Mouse (Mus musculus) cerebellum, postnatal 25 days (tissue): ENCODE measurements at regions not wholly inside any gene's neighbourhood (a gene's known extent, or its start where the extent isn't known, plus 50 kb on each side); places are given as distances from the start of the nearest gene placed in this dataset.

Experiments
- DNase-seq, 2 experiments: peaks; one replicate each; pipeline ENCODE4 v3.0.0; 2021; ENCODE audit warnings: mixed read lengths in 2 of 2

DNA sequence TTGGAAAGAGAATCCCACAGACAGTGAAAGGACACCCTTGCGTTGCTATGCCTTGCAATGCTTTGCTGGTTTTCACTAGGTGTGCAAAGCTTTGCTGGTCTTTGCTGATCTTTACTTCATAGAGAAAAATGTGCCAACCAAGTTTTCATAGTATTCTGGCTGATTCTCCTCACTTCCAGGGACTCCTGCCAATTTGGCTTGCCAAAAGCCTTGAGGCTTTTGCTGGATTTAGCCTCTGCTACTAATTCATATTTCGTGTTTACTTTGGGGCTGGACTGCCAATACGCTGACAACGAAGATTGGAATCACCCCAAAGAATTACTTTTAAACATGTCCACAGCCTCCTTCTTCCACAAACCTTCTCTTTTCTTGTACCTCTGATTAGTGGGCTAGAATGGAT lies 162.2 kb upstream of the Ednrb start:
- DNase-seq: no peak

DNA sequence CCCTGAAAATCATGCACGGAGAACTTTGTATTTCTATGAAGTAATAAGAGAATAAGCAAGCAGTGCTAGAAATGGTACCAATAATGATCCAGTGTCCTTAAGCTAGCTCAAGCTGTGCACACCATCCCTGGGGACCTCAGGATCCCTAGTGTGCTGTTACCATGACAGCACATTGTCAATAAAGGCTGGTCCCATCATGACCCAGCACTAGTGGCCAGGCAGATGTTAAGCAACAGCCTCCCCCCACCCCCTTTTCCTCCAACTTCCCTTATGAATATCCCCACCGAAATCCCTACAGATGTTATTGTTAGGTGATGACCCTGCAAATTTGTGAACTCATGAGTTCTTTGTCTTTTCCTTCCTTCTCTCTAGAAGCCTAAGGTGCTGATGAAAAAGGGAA lies 160.9 kb upstream of the Ednrb start:
- no peak for DNase-seq

DNA sequence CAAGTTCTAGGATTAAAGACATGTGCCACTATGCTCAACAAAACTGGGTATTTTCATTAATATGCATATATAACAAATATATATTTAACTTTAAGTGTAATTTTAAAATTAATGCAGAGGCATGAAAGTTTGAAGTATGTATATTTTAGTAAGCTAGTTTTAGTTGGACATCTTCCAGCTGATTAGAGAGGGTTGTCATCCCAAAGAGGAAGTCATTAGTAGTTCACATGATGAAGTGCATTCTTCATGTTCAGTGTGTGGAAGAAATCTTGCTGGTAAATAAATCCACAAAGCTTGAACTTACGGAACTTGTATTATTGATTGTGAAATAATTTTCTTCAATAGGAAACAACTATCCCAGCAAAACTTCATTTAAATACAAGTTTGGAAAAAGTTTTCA lies 158.2 kb upstream of the Ednrb start:
- no peak for DNase-seq

DNA sequence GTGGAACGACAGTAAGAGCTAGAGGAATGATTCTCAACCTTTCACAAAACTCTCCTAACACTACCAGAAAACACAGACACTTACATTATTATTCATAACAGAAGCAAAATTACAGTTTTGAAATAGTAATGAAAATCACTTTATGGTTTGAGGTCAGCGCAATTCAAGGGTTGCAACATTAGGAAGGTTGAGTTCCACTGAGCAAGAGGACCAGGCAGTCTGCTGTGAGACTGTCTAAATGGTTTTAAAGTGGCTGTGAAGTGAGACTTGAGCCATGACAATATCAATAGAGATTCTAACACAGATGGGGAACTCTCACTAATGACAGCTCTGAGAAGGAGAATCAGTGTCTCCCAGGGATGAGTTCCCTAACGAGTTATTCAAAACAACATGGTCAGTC lies 146.2 kb upstream of the Ednrb start:
- no peak for DNase-seq

DNA sequence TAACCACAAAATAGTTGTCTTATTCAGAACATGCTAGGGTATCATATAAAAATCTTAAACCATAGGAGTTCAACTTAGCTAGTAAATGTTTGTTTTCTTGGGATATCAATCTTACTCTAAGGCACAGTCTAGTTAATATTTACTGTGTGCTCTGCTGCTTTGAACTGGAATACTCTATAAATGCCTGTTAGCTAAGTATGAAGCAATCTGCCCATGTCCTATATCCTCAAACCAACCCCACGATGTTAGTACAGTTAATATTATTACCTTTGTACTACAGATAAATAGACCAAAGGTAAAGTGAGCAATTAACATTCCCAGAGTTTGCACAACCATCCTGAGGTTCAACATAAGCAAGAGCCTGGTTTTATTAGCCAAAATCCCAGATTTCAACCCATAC lies 145.7 kb upstream of the Ednrb start:
- DNase-seq: no peak

DNA sequence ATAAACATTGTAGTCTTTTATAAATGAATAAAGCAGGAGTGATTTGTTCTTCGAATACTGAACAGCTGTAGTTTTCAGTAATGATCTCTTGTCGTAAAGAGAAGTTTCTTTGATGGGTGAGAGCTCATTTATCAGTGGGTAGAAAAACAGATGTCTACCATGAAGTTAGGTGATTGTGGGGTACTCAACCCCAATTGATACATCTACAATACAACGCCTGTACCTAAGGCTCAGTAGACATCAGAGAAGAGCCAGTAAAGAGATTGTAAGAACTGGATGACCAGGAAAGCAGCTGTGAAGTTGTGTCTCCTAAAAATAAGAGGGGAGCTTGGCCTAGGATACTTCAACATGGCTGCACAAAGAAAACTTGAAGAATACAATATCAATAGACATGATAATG lies 143.1 kb upstream of the Ednrb start:
- no peak for DNase-seq

DNA sequence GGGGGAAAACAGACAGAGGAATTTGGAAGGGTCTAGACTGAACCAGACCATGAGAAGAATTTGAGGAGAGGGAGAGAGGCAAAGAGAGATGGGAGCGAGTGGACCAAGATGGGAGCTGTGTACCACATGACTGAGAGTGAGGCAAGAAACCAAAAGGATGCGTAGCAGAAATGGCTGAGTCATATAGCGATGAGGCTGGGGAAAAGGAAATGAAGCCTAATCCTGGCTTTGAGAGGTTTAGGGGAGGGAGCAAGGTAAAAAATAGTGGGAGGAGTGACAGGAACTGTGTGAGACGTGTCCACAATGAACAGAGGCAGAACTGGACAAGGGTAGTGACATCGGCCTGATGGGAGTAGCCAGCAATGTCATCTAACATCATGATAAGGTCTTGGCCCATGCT lies 140.1 kb upstream of the Ednrb start:
- no peak for DNase-seq

DNA sequence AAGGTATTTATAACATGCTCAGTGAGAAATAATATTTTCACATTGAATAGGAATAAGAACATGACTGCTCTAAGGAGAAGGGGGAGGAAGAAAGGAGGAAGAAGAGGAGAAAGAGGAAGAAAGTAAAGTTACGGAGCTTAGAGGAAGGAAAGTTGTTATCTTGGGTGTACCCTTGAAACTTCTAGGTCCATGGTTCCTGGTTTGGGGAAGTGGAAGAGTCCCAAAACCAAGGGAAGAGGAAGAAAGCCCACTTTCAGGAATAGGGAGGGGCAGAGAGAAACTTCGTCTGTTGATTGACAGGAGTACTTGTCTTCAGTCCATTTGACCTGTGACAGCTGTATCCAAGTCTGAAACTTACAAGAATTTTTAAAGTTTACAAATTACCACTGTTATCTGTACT lies 134.6 kb upstream of the Ednrb start:
- no peak for DNase-seq

DNA sequence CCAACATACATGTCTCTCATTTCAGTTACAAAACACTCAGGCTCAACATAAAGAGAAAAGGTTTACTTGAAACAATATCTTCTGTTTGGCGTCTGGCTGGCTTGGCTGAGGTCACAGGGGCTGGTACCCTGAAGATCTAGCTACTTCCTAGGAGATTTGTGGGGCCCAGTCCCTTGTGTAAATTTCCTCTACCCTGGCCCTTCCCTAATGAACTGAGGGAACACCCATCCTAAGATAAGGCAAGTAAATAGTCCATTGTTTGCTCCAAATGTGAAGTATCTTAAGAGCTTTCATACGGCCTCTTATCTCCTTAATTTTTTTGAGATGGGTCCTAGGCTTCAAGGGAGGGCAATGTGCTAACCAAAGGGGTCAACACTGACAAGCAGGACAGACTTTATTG lies 133.6 kb upstream of the Ednrb start:
- DNase-seq: no peak

DNA sequence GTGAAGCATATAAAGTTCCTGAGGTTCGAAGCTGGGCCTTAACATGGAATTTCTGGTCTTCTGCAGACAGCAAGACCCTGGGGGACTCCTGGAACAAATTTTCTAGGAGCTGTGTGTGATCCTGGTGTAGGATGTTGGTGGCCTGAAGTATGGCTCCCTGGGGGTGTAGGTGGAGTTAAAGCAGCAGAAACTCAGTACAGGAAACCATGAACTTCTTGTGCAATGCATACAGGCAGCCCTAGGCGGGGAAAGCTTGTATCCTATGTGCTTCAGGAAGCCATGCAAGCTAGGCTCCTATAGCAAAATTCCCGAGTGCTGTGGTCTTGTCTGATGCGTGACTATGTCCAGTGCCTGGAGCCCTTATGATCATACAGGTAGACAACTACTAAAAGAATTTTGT lies 129.8 kb upstream of the Ednrb start:
- DNase-seq: no peak

DNA sequence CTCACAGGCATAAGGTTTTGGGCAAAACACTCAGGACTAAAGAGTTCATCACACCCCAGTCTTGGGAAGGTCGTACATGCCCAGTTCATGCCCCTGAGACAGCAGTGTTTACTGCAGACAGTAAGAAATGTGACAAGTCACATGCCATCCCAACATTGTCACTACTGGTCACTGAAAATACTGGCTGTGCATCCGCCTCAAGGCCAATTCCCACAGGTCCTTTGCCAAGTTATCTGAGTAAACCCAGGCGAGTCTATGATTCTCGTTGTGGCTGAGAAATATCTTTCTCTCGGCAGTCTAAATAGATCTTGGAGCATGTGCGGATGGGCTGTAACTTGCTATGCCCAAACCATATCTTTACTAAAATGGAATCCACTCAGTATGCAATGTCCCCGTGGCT lies 128.9 kb upstream of the Ednrb start:
- no peak for DNase-seq

DNA sequence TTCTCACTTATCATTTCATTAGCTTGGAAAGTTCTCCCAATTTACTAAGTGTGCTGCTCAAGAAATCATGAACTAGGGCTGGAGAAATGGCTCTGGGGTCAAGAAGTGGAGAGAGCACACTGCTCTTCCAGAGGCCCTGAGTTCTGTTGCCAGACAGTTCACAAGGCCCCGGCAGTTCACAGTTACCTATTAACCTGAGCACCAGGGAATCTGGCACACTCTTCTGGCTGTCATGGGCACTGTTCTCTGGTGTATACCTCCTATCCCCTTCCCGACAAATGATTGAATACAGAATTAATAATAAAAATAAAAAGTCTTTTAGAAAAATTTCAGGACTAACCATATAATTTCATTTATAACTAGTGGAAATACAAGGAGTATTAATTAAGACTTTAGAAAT lies 125.1 kb upstream of the Ednrb start:
- DNase-seq: no peak

DNA sequence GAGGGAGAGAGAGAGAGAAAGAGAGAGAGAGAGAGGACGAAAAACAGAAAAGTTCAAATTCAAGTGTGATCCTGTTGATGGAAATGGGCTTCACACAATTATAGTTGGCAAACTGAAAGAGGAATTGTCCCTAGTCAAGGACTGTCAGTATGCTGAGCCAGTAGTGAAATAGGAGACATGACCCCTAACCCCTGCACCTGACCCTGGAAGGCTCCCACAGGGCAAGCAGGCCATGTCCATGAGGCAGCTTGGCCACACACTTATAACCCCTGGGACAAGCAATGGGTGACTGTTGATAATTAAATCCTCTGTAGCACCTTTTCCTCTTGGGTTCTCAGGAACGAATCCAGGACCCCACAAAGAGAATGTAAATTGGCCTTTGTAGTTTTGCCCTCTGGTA lies 122.1 kb upstream of the Ednrb start:
- no peak for DNase-seq

DNA sequence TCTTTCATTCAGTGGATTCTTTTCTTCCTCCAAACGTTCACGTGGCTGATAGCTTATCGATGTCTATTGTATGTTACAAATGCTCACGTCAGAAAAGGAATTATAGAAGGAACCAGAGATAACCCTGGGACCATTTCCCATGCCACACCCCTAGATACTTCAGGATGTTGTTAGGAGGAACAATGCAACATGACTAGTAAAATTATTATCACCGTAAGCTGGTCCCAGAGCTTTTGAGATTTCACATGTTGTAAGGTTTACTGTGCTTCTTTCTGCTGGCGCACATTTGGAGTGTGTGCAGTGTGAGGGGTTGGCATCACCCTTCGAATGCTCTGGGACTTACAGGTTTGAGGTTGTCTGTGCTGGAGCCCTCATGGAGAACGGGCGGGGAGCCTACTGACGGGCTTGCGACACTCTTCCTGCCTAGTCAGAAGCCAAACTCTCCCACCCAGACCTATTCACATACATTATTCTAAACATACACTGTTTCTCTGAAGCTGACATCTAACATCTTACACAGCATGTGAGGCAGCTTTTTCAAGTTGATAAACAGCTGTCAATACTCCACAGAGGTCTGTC lies 118.2 kb upstream of the Ednrb start:
- no peak for DNase-seq

DNA sequence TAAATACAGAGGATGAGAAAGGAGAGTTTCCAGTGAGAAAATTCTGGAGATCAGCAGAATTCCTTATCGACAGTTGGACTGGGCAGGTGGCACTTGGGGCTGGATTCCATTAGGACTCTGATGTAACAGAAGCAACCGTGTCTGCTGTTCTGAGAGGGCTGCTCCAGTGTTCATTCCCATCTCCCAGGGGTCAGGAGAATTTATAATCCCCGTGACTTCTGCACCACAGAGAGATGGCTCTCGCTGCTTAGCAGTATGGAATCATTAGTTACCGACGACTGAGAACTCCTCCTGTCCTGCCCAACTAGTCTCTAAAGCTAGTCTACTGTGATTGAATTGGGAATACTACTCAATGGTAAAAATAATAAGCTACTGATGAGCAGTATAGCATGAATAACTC lies 107.7 kb upstream of the Ednrb start:
- no peak for DNase-seq

DNA sequence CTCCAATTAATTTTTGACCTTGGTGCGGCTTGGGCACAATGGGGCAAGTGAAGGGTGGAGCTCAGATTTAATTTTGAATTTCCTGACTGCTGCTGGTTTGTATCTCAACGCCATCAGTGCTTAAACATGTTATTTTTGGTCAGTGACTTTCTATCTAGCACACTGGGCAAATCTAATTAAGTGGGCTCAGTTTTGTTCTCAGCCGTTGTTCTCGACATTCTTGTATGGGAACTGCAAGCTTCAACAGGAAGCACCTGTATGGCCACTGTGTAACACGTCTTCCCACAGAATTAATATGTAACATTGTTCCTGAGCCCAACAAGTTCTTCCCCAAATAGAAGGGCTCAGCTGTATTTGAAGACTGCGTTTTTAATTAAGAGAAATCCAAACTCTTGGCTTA lies 105.7 kb upstream of the Ednrb start:
- DNase-seq: no peak

DNA sequence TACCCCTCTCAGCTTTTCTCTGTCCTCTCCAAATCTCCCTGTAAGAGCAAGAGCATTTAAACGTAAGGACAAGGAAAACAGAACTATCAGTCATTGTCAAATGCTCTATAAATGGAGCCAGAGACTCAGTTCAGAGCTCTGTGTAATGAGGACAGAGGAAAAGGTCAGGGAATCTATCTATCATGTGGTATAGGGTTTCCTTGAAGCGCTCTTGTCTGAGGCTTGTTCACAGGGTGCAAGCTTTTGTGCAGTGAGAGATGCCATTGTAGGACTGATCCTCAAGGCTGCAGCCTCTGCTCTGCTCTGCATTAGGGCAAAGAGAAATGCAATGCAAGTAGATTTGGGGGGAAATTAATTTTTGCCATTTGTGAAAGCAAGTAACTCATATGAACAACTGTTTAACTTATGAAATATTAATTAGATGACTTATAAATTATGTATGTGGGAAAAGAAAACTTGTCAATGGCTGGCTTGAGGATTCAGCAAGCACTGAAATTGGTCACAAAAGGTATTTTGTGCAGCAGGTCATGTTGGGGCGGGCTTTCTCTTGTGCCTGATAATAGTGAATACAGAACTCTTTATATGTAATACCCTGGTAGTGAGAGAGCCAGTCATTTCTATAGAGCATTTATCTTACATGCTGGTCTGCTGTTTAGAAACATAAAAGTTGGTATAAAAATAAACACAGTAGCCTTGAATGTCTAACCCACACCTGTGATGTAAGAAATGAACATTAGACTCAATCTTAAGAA lies 104.0 kb upstream of the Ednrb start:
- no peak for DNase-seq

DNA sequence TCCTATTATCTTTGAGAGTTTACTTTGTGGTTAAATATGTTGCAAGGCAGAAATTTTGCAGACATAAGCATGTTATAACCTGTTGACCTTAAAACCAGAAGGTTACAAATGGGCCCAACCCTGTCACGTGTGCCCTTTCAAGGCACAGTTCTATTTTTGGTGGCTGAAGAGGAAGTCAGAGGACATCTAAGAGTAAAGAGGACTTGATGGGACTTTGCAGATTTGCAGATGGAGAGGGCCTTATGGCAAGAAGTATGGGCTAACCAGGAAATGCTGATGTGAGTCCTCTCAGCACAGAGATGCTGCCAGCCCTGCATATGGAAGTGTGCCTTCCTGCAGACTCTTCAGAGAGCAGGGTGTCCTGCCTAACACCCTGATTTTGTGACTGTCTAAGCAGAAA lies 101.6 kb upstream of the Ednrb start:
- DNase-seq: no peak

DNA sequence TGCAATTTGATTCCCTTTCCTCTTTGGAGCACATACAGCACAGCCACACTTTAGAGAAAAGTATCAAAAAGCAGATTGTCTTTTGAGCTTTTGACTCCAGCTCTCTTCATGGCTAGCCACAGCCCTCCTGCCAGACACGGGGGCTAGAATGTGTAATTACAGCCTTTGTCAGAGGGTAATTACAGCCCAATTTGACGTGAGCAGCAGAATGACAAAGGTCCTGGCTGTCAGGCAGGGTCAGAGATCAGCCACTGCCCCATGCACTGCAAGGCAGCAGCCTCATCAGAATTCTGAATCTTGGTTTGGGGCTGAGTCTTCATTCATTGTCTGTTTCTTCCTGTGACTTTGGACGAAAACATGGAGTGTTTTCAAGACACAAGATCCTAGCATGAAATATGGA lies 95.7 kb upstream of the Ednrb start:
- no peak for DNase-seq

DNA sequence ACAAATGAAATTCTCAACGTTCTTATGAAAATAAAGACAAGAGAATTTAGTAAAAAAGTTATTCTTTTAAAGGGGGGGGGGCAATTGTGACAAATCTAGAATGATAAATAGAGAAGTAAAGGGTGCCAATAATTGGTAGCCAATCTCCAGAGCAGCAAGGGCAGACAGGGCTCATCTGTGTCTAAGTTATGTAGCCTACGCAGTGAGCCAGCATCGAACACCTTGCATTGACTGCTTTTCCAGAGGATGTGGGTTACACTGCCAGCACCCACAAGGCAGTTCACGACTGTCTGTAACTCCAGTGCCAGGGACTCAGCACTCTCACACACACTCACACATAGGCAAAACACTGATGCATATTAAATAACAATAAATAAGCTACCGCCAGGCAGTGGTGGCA lies 94.7 kb upstream of the Ednrb start:
- no peak for DNase-seq

DNA sequence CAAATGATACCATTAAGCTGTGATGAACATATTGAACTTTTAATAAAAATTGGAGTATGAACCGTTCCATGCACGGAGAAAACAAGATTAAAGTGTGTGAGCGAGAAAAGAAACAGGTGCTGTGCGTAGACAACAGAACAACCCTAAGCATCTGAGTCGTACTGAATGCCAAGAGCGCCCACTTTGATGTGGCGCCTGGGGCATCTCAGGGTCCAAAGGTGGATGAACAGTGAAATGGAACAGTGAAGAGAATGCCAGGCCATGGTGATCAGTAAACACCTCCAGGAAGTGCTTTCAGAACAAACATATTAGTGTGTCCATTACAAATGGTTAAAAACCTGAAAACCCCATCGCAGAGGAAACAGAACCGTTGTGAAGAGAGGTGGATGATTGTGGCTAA lies 94.0 kb upstream of the Ednrb start:
- no peak for DNase-seq

DNA sequence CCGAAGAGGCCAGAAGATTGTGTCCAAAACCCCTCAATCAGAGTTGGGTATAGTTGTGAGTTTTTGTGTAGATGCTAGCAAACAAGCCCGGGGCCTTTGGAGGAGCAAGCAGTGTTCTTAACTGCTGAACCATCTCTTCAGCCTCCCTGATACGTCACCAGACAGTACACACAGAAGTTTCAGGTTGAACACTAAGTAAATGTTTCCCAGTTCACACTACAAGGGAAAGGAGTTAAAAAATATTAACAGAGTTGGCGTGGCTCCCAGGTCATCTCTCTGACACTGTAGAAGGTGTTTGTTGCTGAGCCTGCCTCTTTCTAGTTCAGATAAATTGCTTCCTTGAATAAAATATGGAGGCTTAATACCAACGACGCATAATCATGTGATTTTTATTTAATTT lies 93.5 kb upstream of the Ednrb start:
- DNase-seq: no peak

DNA sequence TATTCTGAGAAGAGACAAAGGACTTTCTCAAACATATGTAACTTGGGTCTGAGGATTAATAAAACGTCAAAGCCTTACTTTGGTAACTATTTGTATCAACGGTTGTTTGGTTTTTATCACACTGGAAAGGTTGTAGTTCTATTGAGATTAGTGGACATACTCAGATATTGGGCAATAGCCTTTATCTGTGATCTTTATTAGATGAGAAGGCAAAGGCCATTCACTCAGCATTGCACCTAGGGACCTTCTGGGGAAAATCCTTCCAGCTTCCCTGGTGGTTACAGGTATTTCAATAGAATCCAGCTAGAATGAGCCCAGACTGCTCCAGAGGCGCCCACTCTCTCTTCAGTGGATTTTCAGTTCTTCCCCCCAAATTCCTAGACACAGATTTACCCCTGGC lies 89.6 kb upstream of the Ednrb start:
- DNase-seq: no peak

DNA sequence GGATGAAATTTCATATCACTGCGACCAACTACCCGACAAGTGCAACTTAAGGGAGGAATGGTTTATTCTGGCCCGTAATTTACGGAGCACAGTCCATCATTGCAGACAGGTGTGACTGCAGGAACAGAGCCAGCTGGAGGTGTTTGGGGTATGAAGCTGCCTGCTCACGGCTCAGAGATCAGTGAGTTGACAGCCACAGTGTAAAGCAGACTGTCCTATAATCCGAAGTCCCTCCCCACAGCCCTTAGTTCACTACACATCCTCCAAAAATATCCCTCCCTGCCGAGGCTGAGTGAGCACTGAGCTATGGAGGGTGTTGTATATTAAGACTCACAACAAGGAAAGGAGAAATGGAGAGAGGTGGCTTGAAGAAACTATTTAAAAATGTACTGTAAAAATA lies 88.0 kb upstream of the Ednrb start:
- DNase-seq: no peak

DNA sequence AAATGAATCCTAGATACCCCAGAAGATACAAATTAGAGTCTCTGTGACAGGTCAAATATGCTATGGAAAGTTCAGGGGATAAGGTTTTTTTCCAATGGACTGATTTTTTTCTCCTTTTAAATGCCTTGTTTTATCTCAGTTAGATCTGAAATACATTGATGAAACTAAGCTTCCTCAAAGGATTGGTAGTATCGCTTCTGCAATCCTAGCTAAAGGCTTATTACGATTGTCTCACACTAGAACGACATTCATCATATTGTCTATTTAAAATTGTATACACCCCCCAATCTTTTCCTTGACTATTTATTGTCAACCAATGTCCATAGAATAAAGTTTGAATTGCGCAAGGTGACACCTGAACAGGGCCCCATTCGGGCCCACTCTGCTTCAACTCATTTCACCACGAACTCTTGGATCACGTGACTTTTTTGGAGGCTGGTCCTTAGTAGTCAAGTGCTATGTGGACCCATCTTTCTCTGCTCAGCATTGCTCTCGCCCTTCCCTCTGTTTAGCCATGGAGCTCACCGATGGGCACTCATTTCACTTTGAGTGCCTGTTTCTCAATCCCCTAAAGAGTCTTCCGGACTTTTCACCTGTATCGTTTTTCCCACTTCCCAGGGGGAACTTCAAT lies 85.6 kb upstream of the Ednrb start:
- no peak for DNase-seq
